Mouse (Mus musculus) G1E (cell line): ENCODE data around the gene Eomes. TPM values are rescaled to one million over a fixed set of nuclear protein-coding genes. Genes with fewer than 3 reads are reported as not detected.

Experiments used
- ATAC-seq: 2 replicates; pipeline ENCODE4 v1.8.0; 2016; ENCODE audit warnings: mild to moderate bottlenecking; ENCODE audit not compliant: insufficient number of reproducible peaks, poor library complexity, low FRiP score, severe bottlenecking; ENCODE audit errors: extremely low read depth
- DNase-seq: peaks from one replicate; pipeline ENCODE4 v3.0.0; 2012; ENCODE audit warnings: low spot score
- H3K27me3 ChIP-seq: 2 replicates; pipeline ENCODE4 v1.6.1; 2012; ENCODE audit warnings: mild to moderate bottlenecking, low read length, inconsistent platforms; ENCODE audit not compliant: insufficient read depth
- H3K36me3 ChIP-seq: replicated peaks from 2 replicates; pipeline ENCODE3; 2012; ENCODE audit warnings: mild to moderate bottlenecking, inconsistent platforms
- H3K4me1 ChIP-seq: 2 replicates; pipeline ENCODE4 v1.6.1; 2012; ENCODE audit warnings: low read depth, low read length, inconsistent platforms, mixed read lengths; ENCODE audit not compliant: insufficient read depth
- H3K4me3 ChIP-seq: 2 replicates; pipeline ENCODE4 v1.5.1; 2012; ENCODE audit warnings: low read depth, mild to moderate bottlenecking, inconsistent platforms, low read length, moderate library complexity, mixed read lengths
- H3K9me3 ChIP-seq: replicated peaks from 2 replicates; pipeline ENCODE4 v1.6.1; 2012; ENCODE audit warnings: inconsistent platforms
- CTCF ChIP-seq: IDR thresholded peaks from 2 replicates; pipeline ENCODE4 v1.5.1; 2012; ENCODE audit warnings: low read depth, low read length, inconsistent platforms, mixed read lengths
- GATA1 ChIP-seq: IDR thresholded peaks from 2 replicates; pipeline ENCODE4 v1.6.1; 2012; ENCODE audit warnings: borderline replicate concordance, low read length, inconsistent platforms, mixed read lengths
- GATA2 ChIP-seq: IDR thresholded peaks from 2 replicates; pipeline ENCODE4 v1.6.1; 2012; ENCODE audit warnings: low read depth, low read length, inconsistent platforms, borderline replicate concordance
- POLR2AphosphoS5 ChIP-seq: IDR thresholded peaks from 2 replicates; pipeline ENCODE4 v1.6.1; 2012; ENCODE audit warnings: low read depth, low read length, inconsistent platforms; ENCODE audit not compliant: insufficient replicate concordance
- TAL1 ChIP-seq: conservative IDR thresholded peaks from 2 replicates; pipeline ENCODE4 v1.6.1; 2012; ENCODE audit warnings: low read depth, low read length, inconsistent platforms, mixed read lengths
- polyA plus RNA-seq: library from polyadenylated mRNA; stranded (reverse); fragments of >175 nt; gene quantifications from 2 replicates; pipeline ENCODE4 v1.2.3, GENCODE M21; 2012
- total RNA-seq, 2 experiments: library from RNA; stranded (forward) in 1 of 2; stranded (reverse) in 1 of 2; fragments of 200-1000 nt in 1 of 2; fragments of >200 nt in 1 of 2; fragmentation: Nextera tagmentation in 1 of 2; gene quantifications; 2 replicates each; pipeline ENCODE4 v1.2.3; 2014 to 2017

The Eomes gene
- total and polyA plus RNA-seq, 3 experiments, result 0.05 TPM; not detected in 2

GRCm38 (mm10) chr9:118500963-118501362 is 23.0 kb downstream of the Eomes start:
- no peak for DNase-seq
- peaks cover 10% of the 10 kb centered on the region for H3K4me1 ChIP-seq
- ATAC-seq, result no peak
- no peak overlapping the region for H3K4me3 ChIP-seq
- H3K9me3 ChIP-seq, result no peaks in the 10 kb centered on the region
- peaks cover 4% of the 10 kb centered on the region for H3K27me3 ChIP-seq
- no peak for TF ChIP-seq TAL1
- TF ChIP-seq GATA1, result no peak
- no peak for TF ChIP-seq POLR2AphosphoS5
- no peak for TF ChIP-seq CTCF
- no peak for TF ChIP-seq GATA2
- no peaks in the 10 kb centered on the region for H3K36me3 ChIP-seq

GRCm38 (mm10) chr9:118504656-118505055 is 26.6 kb downstream of the Eomes start:
- no peak for DNase-seq
- peaks cover 12% of the 10 kb centered on the region for H3K36me3 ChIP-seq
- H3K9me3 ChIP-seq, result no peaks in the 10 kb centered on the region
- TF ChIP-seq TAL1, result no peak
- no peak for TF ChIP-seq GATA1
- no peak for TF ChIP-seq GATA2
- TF ChIP-seq CTCF, result no peak
- no peak for TF ChIP-seq POLR2AphosphoS5
- ATAC-seq, result no peak
- H3K4me3 ChIP-seq, result no peak overlapping the region
- no peaks in the 10 kb centered on the region for H3K27me3 ChIP-seq
- peaks cover 22% of the 10 kb centered on the region for H3K4me1 ChIP-seq

DNA sequence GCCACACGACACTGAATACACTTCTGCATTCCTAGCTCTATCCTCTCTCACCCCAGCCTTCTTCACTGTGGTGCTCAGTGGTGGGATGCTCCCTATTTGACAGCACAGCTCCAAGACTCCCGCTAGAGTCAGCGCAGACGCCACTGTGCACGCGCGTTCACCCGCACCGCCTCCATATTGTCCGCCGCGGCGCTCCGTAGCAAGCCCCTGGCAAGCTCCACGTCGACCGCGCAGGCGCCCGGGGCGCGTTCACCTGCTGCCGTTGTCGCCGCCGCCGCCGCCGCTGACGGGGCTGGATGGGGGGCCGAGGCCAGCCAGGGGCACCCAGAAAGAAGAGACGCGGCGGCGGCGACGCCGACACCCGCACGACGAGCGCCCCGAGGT is 28.0 kb downstream of the Eomes start, which contains the start of gene Golga4:
Golga4 (plus strand) TSS at position 248 of the 384 bp plus-strand sequence.
- H3K4me1 ChIP-seq, result peaks cover 29% of the 10 kb centered on the region
- peak; percentile 85 for DNase-seq
- H3K9me3 ChIP-seq, result no peaks in the 10 kb centered on the region
- H3K36me3 ChIP-seq, result peaks cover 23% of the 10 kb centered on the region
- no peaks in the 10 kb centered on the region for H3K27me3 ChIP-seq
- TF ChIP-seq TAL1, result no peak
- no peak for TF ChIP-seq CTCF
- no peak for TF ChIP-seq GATA1
- no peak for TF ChIP-seq GATA2
- H3K4me3 ChIP-seq, result peak within 1 kb of the TSS; percentile 86
- peak; percentile 68 for ATAC-seq

DNA sequence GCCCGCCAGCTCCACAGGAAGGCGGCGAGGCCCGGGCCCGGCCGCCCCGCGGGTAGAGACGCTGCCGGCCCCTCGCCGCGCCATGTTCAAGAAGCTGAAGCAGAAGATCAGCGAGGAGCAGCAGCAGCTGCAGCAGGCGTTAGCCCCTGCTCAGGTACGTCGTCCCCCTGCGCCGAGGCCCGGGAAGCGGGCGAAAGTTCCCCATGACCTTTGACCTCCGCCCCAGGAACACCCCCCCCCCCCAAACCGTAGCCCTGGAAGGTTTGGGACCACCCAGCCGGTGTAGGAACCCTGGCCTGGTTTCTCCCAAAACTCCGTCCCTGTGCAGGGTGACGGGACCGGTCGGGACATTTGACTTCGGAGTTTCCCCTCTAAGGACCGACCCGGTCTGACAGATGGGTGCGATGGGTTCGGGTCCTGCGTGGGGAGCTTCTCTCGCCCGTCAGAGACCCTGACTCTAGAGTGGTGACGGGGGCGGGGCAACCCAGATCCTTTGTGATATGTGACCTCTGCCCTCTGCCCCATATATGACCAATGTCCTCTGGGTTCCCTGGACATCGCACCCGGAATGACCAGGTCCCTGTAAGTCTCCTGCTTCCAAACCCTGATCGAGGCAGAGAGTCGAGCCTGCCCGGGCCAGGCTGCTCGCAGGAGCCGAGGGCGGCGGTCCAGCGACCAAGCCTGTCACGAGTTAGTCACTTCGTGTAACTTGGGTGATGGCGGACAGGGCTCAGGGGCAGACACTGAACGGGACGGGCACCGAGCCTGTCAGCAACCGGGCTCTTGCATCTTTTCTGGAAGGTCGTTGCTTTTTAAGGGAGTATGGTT is 28.6 kb downstream of the Eomes start:
- ATAC-seq, result peak; percentile 19; the same call in 1 of the 2 replicates
- DNase-seq, result peak; percentile 40
- H3K4me3 ChIP-seq, result peak overlapping the region; percentile 86
- H3K27me3 ChIP-seq, result no peaks in the 10 kb centered on the region
- no peaks in the 10 kb centered on the region for H3K9me3 ChIP-seq
- H3K36me3 ChIP-seq, result peaks cover 29% of the 10 kb centered on the region
- TF ChIP-seq POLR2AphosphoS5, result no peak
- TF ChIP-seq TAL1, result no peak
- no peak for TF ChIP-seq GATA1
- TF ChIP-seq CTCF, result no peak
- TF ChIP-seq GATA2, result no peak
- peaks cover 29% of the 10 kb centered on the region for H3K4me1 ChIP-seq

DNA sequence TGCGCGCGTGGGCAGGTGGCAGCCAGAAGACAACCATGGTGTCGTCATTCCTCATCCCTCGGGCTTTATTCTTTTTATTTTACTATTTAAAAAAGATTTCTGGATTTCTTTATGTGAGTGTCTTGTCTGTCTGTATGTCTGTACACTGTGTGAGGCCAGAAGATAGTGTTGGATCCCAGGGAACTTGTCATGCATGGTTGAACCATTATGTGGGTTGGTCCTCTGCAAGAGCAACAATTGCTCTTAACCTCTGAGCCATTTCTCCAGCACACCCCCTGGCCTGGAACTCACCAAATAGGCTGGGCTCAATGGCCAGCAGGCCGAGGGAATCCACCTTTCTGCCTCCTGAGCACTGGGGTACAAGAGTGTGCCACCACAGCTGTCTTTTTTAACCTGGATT is 29.5 kb downstream of the Eomes start:
- H3K4me3 ChIP-seq, result peak overlapping the region; percentile 39; the same call in 1 of the 2 replicates
- DNase-seq (no peak), ATAC-seq (peak; percentile 15; the same call in 1 of the 2 replicates)
- TF ChIP-seq GATA2 (no peak), GATA1 (no peak), CTCF (no peak), POLR2AphosphoS5 (no peak), TAL1 (no peak)
- peaks cover 36% of the 10 kb centered on the region for H3K4me1 ChIP-seq
- no peaks in the 10 kb centered on the region for H3K9me3 ChIP-seq
- peaks cover 36% of the 10 kb centered on the region for H3K36me3 ChIP-seq
- no peaks in the 10 kb centered on the region for H3K27me3 ChIP-seq

DNA sequence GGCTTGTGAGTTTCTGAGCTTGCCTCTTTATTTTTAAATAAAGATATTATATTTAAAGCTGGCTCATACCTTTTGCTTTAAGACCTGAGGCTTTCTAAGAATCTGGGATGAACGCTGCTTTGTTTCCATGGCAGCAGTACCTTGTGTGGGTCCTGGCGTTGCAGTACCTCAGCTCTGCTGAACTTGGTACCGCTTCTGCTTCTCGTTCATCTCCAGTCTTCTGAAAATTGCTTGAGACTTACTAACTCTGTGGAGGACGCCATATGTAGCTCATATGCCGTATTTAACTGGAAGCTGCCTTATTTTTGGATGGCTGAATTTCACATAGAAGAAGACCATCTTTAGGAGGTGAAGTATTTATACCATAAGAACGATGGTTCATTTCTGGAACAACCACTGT is 30.6 kb downstream of the Eomes start:
- no peak for TF ChIP-seq GATA2
- no peak for TF ChIP-seq CTCF
- no peak for TF ChIP-seq TAL1
- no peak for TF ChIP-seq GATA1
- TF ChIP-seq POLR2AphosphoS5, result no peak
- DNase-seq (no peak), ATAC-seq (no peak)
- Histone ChIP-seq H3K4me1 (peaks cover 40% of the 10 kb centered on the region), H3K4me3 (no peak overlapping the region), H3K27me3 (no peaks in the 10 kb centered on the region), H3K36me3 (peaks cover 43% of the 10 kb centered on the region), H3K9me3 (no peaks in the 10 kb centered on the region)
